Mouse (Mus musculus): Measurements from ENCODE around the gene Kcnk12.

Kcnk12 gene

DNA sequence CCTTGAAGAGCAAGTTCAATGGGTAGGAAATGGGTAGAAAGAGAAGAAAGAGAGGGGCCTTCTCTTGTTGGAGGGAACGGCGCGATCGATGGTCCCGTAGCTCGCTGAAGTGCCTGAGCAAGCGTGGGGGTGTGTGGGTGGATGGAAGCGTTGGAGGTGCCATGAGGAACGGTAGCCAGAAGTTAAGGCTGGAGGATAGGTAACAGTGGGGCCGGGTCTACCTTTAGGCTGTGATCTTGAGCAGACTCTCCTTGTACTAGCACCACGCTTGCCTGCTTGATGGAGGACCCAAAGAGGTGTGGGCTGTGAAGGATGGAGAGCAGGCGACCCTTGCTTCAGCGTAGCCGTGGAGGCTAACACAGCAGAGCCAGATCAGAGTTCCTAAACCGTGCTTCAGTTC lies 12.1 kb downstream of the Kcnk12 start:
- no peak for DNase-seq (ENCODE audit: low read depth, low spot score)

DNA sequence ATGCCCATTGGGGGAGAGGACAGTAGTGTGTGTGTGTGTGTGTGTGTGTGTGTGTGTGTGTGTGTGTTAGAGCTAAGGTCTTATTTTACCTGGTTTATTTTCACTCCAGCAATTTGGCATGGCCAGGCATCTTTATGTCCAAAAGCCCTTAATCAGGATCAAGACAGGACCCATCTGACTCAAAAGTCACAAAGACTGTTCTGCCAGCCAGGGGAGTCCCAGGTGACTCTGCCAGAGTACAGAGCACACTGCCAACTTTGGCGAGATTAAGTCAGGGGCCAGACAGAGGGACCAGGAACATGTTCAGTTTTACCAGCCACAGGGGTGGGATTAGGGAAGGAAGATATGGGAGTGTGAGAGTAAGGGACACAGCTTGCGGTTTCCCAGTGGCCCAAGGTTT lies 12.9 kb downstream of the Kcnk12 start:
- no peak for DNase-seq (ENCODE audit: low read depth, low spot score)

DNA sequence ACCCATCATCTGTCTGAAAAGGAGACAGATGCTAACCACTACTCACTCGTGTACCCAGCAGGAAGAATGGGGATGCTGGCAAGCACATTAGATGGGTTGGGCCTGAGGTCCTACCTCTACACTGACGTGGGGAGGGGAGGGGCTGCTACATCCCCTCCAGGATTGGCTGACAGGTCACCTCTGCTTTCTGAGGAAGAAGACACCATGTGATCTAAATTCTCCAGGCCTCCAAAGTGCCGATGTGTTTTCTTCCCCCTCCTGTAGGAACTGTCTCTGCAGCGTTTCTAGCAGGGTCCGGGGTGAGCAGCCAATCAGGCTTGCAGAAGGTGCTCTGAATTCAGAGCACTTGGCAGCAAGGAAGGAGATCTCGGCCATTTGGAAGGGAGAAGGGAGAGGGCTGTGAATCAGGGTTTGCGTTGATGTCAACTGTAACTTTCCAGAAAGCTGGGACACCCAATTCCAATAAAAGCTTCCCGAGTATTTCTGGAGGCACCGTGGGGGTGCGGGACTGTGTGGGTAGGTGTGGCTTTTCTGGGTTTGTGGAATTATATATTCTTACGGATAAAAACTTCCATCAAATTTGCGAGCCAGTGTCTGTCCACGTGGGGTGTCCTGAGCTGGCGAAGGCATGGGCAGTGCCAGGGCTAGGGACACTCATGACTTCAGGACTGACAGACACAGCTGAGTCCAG lies 13.5 kb downstream of the Kcnk12 start:
- no peak for DNase-seq (ENCODE audit: low read depth, low spot score)

DNA sequence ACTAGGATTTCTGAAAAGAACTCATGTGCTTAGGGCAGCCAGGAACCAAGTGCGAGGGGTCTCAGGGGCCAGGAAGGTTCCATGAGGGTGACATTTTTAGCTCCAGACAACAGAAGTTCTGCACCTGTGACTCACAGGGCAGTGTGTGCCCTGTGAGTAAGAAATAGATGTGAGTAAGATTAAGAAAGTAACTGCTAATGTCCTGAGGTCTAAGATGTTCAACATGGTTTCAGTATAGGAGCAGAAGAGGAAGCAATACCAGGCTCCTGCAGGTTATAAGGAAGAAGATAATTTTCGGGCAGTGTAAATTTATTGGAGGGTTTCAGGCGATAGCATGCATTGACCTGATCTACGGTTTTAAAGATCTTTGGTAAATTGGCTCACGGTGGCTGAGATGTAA lies 16.6 kb downstream of the Kcnk12 start:
- DNase-seq (ENCODE audit: low read depth, low spot score): no peak

DNA sequence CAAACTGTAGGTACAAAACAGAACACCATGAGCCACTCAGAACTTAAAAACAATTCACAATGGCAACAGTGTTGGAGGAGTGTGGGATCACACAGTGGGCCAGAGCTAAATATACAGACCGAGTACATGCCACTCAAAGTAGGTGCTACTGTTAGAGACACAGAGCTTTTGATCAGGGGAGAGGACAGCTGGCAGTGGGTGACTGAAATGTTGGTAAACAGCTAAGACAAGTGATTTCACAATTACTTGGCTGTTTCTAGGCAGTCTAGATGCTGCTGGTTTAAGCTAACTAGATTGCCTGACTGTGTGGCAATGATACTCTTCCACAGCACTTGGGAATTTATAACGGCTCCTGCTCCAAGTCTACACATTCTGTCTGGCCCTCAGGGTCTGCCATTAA lies 17.6 kb downstream of the Kcnk12 start:
- no peak for DNase-seq (ENCODE audit: low read depth, low spot score)

DNA sequence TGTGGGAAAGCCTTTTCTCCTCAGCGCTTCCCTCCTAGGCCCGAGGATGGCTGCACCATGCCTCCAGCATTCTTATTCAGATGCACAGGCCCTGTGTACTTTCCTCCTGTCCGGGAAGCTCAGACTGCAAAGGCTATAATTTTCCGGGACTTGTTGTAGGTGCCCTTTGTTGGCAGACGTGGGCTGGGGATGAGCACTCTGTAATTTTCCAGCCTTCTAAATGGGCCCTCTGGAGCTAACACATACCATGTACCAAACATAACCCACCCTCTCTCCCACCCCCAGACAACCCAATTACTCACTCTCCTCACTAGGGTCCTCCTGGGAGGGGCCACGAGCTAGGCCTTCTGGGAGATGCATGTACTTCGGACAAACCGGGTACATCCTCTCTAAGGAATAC lies 22.8 kb downstream of the Kcnk12 start:
- DNase-seq (ENCODE audit: low read depth, low spot score): no peak

DNA sequence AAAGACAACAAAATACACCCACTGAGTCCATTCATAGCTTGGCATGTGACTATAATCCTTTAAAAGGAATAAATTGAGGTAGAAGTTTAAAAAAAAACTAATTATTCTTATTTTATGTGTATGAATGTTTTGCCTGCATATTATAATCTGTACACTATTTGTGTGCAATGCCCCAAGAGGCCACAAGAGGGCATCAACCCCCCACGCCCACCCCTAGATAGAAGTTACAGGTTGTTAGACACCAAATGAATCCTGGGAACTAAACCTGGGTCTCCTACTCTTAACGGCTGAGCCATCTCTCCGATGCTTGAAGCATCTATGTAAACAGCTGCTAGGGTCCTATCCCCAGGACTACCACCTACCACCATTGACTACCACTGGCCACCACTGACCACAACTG lies 24.6 kb downstream of the Kcnk12 start:
- no peak for DNase-seq (ENCODE audit: low read depth, low spot score)

DNA sequence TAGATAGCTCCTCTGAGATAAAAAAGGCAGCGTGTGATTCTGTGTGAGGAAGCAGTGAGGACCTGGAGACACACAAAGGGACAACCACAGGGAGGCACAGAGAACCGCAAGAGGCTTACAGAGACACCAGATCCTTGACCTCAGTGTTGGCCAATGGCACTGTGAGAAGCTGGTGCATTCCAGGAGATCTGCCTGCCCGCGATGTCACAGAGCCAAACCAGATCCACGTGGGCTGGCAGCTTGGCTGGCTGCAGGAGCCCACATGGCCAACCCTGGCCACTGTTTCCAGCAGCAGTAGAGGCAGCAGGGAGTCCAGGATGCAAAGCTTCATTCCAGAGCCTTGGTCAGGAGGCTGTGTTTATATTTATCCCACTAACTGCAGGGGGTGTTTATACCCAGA lies 27.0 kb downstream of the Kcnk12 start:
- no peak for DNase-seq (ENCODE audit: low read depth, low spot score)

DNA sequence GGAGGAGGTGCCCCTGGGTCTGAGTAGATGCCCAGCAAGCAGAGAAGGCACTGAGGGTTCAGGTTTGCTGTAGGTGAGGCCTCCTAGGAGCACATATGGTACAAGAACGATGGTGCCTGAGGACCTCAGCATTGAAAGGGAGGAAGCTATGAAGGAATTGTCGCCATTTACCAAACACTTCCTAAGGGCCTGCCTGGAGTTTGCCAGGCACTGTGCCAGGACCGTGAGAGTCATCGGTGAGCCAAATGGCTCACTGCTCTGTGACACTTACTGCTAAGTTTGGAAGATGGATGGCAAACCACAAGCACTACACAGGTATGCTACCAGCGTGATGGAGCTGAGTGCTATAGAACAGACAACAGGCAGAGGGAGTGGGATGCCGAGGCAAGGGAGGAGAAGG lies 30.9 kb downstream of the Kcnk12 start:
- no peak for DNase-seq (ENCODE audit: low read depth, low spot score)

DNA sequence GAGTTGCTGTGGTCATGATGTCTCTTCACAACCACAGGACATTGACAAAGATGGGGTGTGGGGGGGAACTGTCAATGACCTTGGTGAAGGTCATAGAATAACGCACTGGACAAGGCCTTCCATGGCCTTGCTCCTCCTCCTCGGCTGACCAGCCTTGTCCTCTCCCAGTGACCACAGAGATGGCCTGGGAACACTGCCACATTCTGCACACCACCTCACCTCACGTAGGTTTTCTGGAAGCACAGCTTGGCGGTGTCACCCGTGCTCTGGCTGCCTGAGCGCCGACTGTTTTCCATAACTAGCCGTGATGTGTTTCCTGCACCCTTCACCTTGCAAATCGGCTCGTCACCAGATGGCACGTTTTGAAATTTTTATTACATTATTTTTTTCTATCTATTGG lies 32.8 kb downstream of the Kcnk12 start:
- no peak for DNase-seq (ENCODE audit: low read depth, low spot score)

DNA sequence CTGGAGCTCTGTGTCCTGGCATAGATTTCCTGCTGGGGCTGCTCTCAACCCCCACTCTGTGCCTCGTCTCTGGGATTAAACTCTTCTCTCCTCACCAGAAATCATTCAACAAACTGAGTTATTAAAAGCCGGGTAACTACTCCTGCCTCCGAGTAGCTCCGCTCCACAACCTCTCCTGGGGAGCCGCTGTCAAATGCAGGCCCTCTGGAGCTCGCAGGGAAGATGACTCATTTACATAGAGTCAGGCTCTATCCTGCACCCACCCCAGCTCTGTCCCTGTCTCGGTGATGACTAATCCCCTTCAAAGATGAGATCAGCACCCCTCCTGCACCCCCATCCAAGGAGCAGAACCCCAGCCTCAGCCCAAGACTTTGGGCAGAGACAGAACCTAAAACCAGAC lies 34.6 kb downstream of the Kcnk12 start:
- no peak for DNase-seq (ENCODE audit: low read depth, low spot score)

DNA sequence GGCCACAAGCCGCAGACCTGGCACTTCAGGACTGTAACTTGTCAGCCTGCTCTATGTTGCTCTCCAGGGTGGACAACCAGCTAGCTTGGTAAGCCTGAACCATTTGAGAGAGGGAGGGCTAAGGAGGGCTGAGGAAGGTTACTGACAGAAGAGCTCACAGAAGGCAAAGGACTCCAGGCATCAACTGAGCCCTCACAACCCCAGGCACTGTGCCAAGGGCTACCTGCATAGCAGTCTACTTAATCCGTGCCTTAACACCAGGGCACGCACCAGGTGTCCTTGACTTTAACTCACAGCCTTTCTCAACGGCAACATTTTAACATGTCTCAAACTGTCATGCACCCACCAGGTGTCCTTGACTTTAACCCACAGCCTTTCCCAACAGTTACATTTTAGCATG lies 37.5 kb downstream of the Kcnk12 start:
- no peak for DNase-seq (ENCODE audit: low read depth, low spot score)

DNA sequence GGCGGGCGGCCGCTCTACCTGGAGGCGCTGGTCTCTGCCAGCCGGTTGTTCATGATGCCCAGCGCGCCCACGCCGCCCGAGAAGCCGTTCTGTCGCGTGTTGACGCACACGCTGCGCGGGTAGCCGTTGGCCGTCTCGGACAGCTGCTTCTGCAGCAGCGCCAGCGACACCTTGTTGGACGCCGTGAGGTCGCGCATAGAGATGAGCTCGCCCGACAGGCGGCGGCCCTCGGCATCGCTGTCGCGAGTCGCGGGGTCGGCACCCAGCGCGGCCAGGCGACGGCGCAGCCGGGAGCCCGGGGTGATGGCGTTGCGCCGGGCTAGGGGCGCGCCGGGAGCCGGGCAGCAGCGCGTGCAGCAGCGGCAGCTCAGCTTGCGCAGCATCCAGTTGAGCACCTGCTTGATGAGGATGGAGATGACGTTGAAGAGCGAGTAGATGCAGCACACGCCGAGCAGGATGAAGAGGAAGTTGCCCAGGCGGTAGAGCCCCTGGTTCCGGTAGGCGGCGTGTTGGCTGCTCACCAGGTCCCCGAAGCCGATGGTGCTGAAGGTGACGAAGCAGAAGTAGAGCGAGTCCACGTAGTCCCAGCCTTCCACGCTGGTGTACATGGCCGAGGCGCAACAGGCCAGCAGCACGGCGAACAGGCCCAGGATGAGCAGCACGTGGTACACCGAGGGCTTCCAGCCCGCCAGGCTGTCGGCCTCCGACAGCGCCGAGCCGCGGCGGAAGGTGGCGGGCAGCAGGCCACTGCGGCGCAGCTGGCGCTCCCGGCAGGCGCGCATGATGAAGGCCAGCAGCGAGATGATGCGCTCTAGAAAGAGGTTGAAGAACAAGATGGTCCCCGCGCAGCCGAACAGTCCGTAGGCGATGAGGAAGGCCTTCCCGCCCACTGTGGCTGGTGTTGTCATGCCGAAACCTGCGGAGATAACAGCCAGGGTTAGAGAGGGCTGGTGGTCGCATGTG lies 51.6 kb downstream of the Kcnk12 start:
- peak; percentile 31 for DNase-seq (ENCODE audit: low read depth, low spot score)

DNA sequence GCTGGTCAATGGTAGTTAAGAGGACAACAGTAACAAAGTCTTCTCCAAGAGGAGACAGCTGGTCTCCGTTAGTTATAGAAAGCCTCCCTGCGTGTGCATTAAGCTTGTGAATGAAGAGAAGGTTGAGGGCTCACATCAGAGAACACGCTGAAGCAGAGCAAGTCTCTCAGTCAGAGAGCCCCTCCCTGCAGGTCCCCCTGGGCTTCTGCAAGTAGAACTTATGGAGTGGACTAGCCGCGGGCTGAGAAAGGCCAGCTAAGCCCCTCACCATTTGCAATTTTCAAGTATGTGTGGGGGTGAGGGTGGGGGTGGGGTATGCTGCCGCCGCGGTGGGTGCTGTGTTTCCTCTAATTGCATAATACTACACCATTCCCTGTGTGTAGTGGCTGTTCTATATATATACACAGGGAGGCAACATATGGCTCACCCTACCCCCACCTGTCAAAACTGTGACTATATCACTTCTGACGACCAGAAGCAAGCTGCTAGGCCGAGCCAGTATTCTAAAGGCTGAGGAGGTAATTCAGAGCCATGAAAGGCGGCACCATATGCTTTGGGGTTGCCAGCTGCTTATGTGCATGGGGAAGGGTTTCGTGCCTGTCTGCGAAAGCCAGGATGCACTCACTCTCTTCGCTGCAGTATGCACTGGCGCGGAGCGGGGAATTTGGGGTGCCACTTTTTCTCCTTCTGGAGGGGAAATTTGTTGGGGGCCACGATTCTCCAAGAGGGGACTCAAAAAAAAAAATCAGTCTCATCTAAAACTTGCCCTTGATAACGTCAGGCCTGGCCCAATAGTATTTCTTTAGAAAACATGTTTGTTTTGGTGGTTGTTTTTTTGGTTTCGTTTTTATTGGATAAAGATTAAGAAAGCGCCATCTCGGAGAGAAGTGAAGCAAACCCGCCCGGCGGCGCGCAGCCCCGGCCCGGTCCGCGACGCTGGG lies 52.5 kb downstream of the Kcnk12 start:
- peak; percentile 27 for DNase-seq (ENCODE audit: low read depth, low spot score)

DNA sequence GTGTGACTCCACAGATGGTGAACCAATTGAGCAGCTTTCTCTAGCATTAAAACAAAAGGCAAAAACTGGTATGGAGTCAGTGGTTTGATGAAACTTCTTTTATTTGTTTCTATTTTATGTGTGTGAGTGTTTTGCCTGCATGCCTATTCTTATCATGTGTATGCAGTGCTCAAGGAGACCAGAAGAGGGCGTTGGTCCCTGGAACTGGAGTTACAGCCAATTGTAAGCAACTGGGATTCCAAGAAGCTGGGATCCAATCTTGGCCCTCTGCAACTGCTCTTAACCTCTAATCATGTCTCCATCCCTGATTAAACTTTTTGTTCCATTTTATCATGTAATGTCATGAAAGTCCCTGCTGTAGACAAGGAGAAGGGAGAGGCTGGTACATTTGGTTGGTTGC lies 58.0 kb downstream of the Kcnk12 start:
- DNase-seq (ENCODE audit: low read depth, low spot score): no peak

DNA sequence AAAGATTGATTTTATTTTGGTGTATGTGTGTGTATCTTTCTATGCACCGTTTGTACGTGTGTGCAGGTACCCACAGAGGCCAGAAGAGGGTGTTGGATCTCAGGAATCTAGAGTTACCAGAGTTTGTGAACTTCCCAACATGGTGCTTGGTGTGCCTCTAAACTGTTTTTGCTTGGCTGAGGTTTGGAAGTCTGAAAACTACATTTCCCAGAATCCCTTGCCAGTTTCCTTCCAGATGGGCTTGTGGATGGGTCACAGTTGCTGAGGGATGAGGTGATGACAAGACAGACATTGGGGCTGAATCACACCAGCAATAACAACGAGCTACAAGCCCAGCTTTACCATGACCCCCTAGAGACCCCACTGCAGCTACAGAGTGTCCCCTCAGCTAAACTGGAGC lies 60.6 kb downstream of the Kcnk12 start:
- DNase-seq (ENCODE audit: low read depth, low spot score): no peak

DNA sequence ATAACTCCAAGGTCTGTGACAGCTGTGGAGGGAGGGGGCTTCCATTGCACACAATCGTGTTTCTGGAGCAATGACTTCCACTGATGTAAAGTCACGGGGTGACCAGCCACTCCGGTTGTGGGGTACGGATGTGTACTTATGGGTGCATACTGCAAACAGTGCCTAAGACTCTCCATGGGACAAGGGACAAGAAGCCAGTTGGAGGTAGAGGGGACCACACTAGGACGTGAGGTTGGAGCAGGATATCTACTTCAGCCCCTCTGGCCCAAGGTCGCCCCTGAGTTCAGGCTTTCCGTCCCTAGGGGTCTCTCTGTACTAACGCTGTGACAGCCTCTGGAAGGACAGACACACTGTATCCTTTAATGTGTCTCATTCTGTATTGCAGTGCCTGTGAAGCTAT lies 63.3 kb downstream of the Kcnk12 start:
- no peak for DNase-seq (ENCODE audit: low read depth, low spot score)

DNA sequence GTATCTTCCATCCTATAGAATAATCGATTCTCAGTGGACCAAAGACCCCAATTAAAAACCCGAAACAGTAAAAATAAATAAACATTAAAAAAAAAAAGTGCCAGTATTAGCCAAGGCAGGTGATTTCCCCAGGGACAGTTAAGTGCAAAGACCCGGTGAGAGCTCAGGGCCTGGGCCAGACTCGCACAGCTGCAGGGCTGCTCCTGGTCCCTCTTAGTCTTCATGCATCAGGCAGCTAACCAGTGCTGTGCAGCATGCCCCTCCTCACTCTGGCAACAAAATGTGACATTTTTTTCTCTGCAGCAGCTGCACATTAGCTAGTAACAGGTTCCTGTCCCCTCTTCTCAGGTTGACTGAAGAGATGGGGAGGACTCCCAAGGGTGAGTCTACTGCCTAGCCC lies 65.8 kb downstream of the Kcnk12 start:
- no peak for DNase-seq (ENCODE audit: low read depth, low spot score)

DNA sequence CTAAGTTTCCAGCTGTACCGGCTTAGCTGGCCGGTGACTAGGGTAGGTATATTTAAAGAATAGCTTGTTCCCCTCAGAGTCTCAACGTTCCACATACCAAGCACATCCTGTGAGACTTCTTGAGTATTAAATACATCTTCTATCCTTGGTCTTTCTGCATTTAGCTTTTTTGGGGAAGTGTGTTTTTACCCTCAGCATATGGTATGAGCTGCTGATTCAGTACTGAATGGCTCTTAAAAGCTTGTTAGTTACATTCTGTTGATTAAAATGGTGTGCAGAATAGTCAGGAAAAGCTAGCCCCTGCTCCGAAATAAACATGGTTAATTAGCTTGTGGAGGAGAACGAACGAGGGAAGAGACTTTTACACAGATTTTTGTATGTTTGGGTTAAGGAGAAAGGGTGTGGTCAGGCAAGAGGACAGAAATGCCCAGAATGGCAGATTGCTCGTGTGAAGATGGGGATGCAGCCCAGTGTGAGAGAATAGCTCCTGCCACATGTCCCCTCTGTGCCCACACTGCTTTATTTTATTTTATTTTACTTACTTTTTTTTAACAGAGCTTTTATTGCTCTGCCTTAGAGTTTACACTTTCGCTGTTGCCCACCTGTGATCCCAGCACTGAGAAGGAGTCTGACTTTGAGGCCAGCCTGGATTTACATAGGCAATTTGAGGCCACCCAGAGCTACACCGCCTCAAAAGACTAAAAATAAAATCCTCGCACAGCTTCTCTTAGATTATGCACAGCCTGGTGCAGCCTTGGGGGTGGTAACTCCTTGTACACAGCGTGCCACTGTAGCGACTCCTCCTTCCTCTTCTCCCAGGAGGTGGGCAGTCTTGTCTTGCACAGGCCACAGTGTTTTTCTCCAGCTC lies 71.1 kb downstream of the Kcnk12 start:
- no peak for DNase-seq (ENCODE audit: low read depth, low spot score)

DNA sequence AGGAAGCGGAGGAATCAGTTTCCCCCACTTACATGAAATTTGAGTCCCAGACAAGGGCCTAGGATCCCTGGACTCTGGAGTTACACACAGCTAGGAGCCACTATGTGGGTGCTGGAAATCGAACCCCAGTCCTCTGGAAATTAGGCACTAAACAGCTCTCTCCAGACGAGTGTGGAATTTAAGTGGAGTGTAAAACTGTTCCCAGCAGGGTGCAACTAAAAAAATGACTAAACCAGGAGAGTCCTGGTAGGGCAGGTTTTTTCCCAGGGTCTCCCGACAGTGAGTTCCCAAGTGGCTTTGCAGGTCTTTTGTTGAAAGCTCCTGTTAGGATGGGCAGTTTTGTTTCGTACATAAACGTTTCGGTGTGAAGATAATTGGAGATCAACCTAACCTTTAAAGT lies 73.1 kb downstream of the Kcnk12 start:
- no peak for DNase-seq (ENCODE audit: low read depth, low spot score)

DNA sequence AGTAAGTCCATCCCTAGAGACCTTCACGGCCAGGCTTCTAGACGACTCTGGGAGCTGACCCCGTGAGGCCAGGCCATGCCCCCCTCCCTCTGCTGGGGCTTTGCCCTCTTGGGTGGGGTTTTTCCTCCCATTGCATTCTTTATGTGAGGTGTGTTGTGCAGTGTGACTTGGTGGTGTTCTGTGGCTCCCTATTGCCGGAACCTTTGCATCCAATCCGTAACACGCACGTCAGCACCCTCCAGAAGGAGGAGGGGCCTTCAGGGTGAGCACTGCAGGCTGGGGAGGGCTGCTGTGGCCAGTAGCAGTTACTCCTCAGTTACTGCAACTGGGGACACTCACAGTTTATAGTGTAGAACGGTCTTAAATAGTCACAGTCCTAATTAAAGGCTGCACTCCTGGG lies 97.7 kb downstream of the Kcnk12 start:
- no peak for DNase-seq (ENCODE audit: low read depth, low spot score)

All from retina, postnatal 7 days (tissue).